Mouse (Mus musculus) adrenal gland, postnatal 14 days (tissue): ENCODE measurements around the gene Rad51. TPM values are rescaled to one million over a fixed set of nuclear protein-coding genes. Genes with fewer than 3 reads are reported as not detected.

Experiments
- total RNA-seq: library from RNA; stranded (reverse); gene quantifications from 2 replicates; pipeline ENCODE4 v1.2.3, GENCODE M21; 2021

Gene Rad51
- total RNA-seq, 1 experiment from 2014 or later = 8.7 TPM

Other genes starting within 250 kb of the Rad51 start
- 32.3 and 33.7 TPM in 2 replicates for gene Bahd1, start 212.4 kb upstream of the Rad51 start, total RNA-seq
- gene Chst14, start 186.3 kb upstream of the Rad51 start, total RNA-seq = 10.1 and 13.3 TPM in 2 replicates
- gene Ccdc32, start 83.4 kb upstream of the Rad51 start, total RNA-seq = 14.8 and 16.9 TPM in 2 replicates
- gene Rpusd2, start 78.0 kb upstream of the Rad51 start, total RNA-seq = 4.6 and 5.7 TPM in 2 replicates
- 8.1 and 8.3 TPM in 2 replicates for gene Knl1, start 65.7 kb upstream of the Rad51 start, total RNA-seq
- 71.5 and 85.1 TPM in 2 replicates for gene Rmdn3, start 44.2 kb downstream of the Rad51 start, total RNA-seq
- gene Gchfr, start 55.0 kb downstream of the Rad51 start, total RNA-seq = 6.7 and 35.4 TPM in 2 replicates
- 0.23 and 0.26 TPM in 2 replicates for gene Gm14137, start 61.7 kb downstream of the Rad51 start, total RNA-seq
- 24.9 and 33.6 TPM in 2 replicates for gene Zfyve19, start 95.8 kb downstream of the Rad51 start, total RNA-seq
- 12.7 and 17.9 TPM in 2 replicates for gene Dnajc17, start 96.0 kb downstream of the Rad51 start, total RNA-seq
- gene Ppp1r14d, start 117.1 kb downstream of the Rad51 start, total RNA-seq = not detected in 2 replicates
- gene Spint1, start 124.6 kb downstream of the Rad51 start, total RNA-seq = 4.7 and 4.8 TPM in 2 replicates
- gene Rhov, start 158.5 kb downstream of the Rad51 start, total RNA-seq = 0.41 TPM in 1 of 2 replicates, not detected in the other
- 18.1 and 18.6 TPM in 2 replicates for gene Vps18, start 175.9 kb downstream of the Rad51 start, total RNA-seq
- 13.7 and 14.4 TPM in 2 replicates for gene Dll4, start 213.0 kb downstream of the Rad51 start, total RNA-seq
- 3.7 and 6.2 TPM in 2 replicates for gene Chac1, start 238.4 kb downstream of the Rad51 start, total RNA-seq